Mouse (Mus musculus) gastrocnemius, adult 18-20 months (tissue): ENCODE measurements around the gene Slc26a9. TPM values are rescaled to one million over a fixed set of nuclear protein-coding genes. Genes with fewer than 3 reads are reported as not detected.

Source experiments
- total RNA-seq, 2 experiments: library from RNA; stranded (reverse); gene quantifications; 2 replicates each; pipeline ENCODE4 v1.2.3; 2021

Gene Slc26a9
- total RNA-seq, 2 experiments from 2014 or later = not detected

Other genes with a start within 250 kb of the Slc26a9 start
- gene Srgap2, start 216.7 kb upstream of the Slc26a9 start, total RNA-seq = 10 to 100 TPM in 1 of 2 experiments, 1 to 10 TPM in 1; 8.4 to 13.2 TPM
- under 1 TPM; 0.24 to 0.39 TPM for gene Fam72a, start 216.1 kb upstream of the Slc26a9 start, total RNA-seq
- not detected for gene Avpr1b, start 144.8 kb upstream of the Slc26a9 start, total RNA-seq
- under 1 TPM; 0.16 to 0.19 TPM for gene Ctse, start 105.7 kb upstream of the Slc26a9 start, total RNA-seq
- 1 to 10 TPM; 2.3 to 2.8 TPM for gene Rab7b, start 55.3 kb upstream of the Slc26a9 start, total RNA-seq
- 1 to 10 TPM in 1 of 2 experiments, under 1 TPM in 1; 0.45 to 1.1 TPM for gene Pm20d1, start 53.4 kb downstream of the Slc26a9 start, total RNA-seq
- gene Slc41a1, start 83.5 kb downstream of the Slc26a9 start, total RNA-seq = 10 to 100 TPM; 37.7 to 47.4 TPM
- gene Rab29, start 123.2 kb downstream of the Slc26a9 start, total RNA-seq = 1 to 10 TPM; 5.0 to 5.1 TPM
- gene Nucks1, start 166.5 kb downstream of the Slc26a9 start, total RNA-seq = 10 to 100 TPM; 65.8 to 72.3 TPM
- 1 to 10 TPM; 1.4 to 2.2 TPM for gene Slc45a3, start 218.9 kb downstream of the Slc26a9 start, total RNA-seq